Mouse (Mus musculus): ENCODE measurements around the gene Ccdc106.
A peak's percentile ranks its signal among the peaks of the same experiment; 100 is the strongest.
"Not testable (repeated sequence)": the region's sequence is repeated elsewhere in the genome, so short reads cannot be mapped to it uniquely, and the experiment has no call there.

Gene Ccdc106

DNA sequence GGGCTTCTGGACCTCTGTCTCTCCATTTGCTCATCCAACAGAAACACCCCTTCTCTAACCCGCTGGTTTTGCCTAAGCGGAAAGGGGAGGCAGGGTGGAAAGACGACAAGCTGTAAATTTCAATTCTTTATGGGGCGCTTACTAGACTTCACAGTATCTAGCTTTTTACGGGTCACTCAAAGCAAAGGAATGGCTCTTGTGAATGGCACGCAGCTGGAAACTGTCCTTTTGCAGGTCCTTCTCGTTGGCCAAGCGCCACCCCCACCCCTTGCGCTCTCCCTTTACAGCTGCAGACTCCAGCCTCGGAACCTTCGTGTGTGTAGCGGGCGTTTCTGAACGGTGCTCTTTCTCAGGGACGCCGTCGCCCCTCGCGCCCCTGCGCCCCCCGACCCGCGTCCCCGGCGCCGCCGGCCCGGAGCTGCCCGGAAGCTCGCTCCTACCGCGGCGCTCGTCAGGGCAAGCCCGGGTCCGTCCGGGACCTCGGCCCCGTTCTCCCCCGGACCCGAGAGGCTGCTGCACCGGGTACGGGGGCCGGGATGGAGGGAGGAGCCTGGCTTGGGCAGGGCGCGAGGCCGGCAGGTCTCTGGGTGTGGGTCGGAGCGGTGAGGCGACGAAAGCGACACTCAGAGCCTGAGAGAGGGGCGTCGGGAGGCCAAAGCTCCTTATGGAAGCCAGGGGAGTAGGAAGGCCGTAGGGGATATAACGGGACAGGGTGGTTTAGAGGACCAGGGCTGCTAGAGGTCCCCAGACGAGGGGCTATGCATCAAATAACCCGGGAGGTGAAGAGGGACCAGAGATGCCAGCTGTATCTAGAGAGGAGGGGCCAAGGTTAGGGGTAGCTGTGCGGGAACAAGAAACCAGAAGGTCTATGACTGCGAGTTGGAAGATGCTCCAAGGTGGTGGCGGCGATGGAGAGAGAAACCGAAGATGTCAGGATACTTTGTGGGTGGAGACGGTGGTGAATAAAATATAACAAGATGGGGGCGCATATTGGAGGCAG lies 31.1 kb downstream of the Ccdc106 start, which contains the start of gene Zfp580:
Gene Zfp580 (plus strand): TSS at position 346 of the 1,000 bp plus-strand sequence.
- DNase-seq (ENCODE audit: low read depth, low spot score) = peak; percentile 76

DNA sequence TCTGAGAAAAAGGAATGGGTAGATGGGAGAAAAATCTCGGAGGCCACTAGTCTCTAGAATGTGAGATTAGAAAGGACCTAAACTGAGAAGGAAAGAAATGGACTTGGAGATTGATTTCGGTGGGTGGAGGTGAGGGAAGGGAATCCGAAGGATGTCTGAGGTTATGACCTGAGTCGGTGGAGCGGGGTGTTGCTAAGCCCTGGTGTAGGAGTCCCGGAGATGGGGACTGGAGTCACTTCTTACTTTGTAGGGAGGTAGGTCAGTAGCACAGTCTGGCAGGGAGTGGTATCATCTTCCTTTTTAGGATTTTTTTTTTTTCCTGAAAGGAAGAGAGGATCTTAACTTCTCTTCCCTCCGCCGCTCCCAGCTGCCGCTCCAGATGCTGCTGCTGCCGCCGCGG lies 32.1 kb downstream of the Ccdc106 start:
- DNase-seq (ENCODE audit: low read depth, low spot score) = peak; percentile 36

DNA sequence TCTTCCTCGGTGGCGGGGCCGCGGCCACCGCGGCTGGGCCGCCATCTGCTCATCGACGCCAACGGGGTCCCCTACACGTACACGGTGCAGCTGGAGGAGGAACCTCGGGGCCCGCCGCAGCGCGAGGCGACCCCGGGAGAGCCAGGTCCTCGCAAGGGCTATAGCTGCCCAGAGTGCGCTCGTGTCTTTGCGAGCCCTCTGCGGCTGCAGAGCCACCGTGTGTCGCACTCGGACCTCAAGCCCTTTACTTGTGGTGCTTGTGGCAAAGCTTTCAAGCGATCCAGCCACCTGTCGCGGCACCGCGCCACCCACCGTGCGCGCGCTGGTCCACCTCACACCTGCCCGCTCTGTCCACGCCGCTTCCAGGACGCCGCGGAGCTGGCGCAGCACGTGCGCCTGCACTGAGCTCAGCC lies 32.6 kb downstream of the Ccdc106 start:
- DNase-seq (ENCODE audit: low read depth, low spot score) = peak; percentile 35

DNA sequence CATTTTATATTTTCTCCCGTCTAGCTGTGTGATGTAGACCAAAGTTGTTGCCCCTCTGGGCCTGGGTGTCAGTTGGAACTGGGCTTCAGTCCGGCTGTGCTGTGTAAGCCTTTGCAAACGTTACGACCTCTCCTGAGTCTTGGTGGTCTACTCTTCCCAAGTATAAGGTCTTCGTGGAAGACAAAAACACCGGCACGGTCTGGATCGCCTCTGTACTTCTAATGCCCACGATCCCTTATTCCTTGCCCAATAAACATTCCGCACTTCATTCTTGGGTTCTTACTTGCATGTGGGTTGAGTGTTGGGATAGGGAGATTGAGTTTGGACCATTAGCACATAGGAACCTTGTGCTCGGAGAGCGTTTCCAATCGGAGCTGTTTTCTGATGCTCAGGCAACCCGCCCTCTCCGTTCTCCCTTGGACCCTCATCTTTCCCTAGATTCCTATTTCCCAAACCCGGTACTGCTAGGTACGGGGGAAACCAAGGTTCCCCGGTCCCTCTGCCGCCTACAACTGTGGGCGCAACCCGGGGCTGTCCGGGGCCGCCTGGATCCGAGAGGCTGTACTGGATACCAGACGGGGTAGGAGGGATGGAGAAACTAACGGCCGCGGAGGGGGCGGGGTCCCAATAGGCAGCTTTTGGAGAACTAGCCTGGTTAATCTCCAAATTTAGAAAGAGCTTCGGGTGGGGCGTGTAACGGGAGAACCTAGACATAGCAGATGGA lies 33.3 kb downstream of the Ccdc106 start:
- DNase-seq (ENCODE audit: low read depth, low spot score) = no peak

DNA sequence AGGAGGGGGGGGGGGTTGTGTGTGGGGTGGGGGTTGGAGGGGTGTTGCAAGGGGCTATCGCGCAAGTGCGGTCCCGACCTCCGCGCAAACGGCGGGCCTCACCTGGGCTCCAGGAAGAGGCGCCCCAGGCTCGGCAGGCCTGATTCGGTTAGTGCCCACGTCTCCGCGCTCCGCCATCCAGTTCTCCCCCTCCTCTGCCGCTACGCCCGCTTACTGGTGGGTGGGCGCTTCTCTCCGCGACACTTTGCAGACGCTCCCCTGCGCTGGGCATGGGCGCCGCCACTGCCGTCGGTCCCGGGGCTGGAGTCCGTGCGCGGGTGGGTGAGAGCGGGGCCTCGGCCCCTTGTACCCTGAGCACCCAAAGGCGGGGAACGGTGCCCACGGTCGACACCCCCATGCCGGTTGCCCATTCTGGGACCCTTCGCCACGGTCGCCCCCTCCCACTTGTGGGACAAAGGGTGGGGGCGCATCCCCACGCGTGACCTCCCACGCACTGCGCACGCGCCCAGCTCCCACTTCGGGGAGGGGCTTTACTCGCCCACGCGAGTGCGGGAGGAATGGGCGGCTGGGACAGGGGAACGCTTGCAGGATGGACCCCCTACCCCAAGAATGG lies 36.4 kb downstream of the Ccdc106 start:
- no peak for DNase-seq (ENCODE audit: low read depth, low spot score)

DNA sequence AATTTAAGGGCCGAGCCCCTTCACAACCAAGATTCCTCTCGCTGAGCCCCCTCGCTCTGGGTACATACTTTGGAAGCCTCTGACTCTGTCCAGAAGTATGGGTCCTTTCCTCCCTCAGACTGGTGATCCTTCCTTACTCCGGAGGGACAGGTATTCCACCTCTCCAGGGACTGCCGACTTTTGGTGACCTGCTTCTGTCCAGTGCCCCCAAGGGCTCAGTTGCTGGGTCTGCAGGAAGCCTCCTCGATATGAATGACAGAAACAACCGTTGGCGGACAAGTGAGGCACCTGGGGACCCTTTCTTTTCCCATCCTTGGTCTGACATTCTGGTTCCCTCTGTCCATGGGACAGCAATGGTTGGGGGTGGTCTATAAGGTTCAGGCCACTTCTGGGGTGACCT lies 37.0 kb downstream of the Ccdc106 start:
- DNase-seq (ENCODE audit: low read depth, low spot score) = no peak

DNA sequence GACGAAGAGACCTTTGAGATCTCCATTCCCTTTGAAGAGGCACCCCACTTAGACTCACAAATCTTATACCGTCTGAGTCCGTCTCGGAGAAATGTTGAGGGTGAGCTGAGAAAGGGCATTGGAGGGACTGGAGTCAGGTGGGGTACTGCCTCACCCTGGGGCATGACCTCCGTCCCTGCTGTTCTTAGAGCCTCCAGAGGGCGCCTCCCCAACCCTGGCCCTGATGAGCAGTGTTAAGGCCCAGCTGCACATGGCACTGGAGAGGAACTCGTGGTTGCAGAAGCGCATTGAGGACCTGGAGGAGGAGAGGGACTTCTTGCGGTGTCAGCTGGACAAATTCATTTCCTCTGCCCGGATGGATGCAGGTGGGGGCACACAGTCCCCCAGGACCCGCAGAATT lies 37.5 kb downstream of the Ccdc106 start:
- DNase-seq (ENCODE audit: low read depth, low spot score) = peak; percentile 52

DNA sequence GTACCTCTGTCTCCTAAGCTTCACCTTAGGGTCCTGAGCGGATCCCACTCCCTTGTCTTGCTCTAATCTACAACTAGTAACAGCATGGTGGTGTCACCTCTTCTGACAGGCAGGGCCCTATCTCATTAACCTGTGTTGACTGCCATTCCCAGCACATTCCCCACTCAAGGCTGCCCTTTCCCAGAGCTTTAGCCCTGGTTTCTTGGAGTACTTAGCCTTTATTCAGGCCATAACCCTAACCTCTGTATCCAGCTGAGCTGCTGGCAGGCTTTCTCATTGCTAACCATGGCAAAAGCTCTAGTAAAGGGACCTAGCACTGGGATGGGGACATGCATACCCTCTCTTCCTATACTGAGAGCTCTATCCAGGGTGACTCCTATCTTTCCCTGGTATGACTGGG lies 38.3 kb downstream of the Ccdc106 start:
- DNase-seq (ENCODE audit: low read depth, low spot score) = no peak

DNA sequence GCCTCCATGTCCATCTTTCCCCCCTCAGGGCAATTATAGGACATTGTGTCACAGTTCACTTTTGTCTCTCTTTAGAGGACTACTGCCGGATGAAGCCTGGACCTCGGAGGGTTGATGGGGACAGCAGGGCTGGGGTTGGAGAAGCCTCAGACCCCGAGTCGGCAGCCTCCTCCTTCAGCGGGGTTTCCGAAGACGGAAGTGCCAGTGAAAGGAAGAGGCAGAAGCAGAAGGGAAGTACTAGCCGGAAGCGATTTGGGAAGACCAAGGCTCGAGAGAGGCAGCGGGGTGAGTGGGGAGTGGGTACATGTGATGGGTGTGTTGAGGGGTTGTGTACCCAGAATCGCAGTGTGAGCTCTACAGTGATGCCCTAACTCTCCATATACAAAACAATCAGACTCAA lies 39.1 kb downstream of the Ccdc106 start:
- DNase-seq (ENCODE audit: low read depth, low spot score) = no peak

DNA sequence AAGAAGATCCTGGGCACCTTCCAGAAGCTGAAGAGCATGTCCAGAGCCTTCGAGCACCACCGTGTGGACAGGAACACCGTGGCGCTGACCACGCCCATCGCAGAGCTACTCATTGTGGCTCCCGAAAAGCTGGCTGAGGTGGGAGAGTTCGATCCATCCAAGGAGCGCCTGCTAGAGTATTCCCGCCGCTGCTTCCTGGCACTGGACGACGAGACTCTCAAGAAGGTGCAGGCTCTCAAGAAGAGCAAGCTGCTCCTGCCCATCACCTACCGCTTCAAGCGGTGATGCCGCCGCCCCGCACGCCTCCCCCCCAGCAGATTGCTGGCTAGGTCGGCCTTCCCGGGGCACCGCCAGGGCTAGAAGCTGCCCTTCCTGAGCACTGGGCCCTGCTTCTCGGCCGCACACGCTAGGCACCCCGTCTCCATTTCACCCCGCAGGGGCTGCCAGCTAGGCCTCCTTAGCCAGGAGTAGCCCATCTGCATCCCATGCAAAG lies 39.9 kb downstream of the Ccdc106 start:
- peak; percentile 84 for DNase-seq (ENCODE audit: low read depth, low spot score)

DNA sequence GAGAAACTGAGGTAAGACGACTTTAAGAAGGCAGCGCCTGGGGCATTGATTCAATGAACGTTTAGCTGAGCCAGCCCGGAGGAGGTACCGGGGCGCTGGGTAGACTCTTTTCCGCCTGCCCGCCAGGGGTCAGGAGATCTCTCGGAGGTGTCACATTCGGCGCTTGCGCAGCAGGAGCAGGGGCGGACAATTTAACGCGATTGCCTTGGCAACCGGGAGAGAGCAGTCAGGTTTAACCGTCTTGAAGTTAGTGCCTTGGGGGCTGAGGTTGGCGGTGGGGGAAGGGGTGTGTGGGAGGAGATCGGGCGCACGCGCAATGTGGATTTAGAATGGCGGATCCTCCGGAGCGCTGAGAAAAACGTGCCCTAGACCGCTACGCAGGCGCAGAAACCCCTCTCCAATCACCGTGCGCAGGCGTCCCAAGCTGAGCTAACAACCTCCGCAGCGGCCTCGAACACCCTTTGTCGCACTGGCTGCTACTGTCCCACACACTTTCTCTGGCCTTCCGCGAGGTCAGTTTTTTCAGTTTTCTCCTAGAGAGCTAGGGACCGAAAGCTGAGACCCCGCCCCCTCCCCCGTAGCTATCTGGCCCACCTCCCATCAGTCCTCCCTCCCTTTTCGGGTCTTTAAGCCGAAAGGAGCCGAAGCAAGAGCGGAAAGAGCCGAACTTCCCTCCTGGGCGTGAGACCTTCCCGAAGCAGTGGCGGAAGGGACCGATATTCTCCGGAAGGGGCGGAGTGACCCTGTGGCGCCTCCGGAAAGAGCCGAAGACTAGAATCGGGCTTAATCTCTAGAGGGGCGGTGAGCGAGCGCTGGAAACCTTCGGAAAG lies 40.8 kb downstream of the Ccdc106 start:
- peak; percentile 99 for DNase-seq (ENCODE audit: low read depth, low spot score)

DNA sequence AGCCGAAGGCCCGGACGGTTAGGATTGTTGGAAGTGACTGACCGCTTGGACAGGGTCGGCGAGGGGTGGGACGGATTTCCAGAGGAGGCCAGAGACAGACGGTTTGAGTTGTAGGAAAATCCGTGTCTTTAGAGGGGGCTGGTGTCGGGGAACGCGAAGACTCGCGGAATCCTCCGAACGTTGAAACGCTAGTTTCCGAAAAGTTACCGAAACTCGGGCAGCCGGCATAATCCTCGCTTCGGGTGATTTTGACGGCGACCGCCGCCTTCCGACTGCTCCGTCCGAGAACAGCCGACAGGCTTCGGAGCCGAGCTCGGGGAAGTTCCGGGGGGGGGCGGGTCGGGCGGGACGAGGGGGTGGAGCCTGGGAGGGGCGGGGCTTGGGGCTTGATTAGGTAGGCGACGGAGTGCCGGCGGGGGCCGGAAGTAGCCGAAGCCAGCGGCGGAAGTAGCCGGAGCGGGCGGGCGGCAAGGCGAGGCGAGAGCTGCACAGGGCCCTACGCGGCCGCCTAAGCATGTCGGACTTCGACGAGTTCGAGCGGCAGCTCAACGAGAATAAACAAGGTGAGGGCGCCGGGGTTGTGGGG lies 41.5 kb downstream of the Ccdc106 start, which contains the start of gene U2af2:
Gene U2af2 (plus strand): TSS at position 370 of the 586 bp plus-strand sequence.
- DNase-seq (ENCODE audit: low read depth, low spot score) = peak; percentile 96

DNA sequence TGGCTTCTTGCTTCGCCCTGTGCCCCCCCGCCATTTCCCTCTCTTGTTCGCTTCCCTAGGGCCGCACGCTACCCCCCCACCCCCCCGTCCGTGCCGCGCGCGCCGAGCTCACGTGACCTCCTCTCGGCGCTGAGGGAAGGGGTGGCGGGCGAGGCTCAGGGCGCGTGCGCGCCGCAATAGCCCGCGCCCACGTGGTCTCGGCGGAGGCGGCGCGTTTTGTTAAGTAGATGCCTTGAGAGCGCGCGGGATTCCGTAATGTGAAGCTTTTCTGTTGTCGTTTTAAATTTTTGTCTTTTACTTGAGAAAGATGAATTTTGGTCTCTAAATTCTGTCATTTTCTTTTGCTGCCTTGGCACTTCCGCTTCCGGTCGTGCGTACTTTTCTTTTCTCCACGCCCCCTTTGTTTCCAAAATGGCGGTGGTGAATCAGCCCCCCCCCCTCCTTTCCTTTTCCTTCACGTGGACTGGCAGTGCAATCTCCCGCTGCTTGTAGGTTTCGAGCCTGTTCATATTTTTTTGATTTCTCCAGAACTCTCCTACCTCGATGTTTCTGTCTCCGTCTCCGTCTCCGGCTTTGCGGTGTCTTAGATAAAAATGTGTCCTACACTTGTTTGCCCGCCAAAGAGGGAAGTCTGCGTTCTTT lies 42.1 kb downstream of the Ccdc106 start:
- peak; percentile 91 for DNase-seq (ENCODE audit: low read depth, low spot score)

DNA sequence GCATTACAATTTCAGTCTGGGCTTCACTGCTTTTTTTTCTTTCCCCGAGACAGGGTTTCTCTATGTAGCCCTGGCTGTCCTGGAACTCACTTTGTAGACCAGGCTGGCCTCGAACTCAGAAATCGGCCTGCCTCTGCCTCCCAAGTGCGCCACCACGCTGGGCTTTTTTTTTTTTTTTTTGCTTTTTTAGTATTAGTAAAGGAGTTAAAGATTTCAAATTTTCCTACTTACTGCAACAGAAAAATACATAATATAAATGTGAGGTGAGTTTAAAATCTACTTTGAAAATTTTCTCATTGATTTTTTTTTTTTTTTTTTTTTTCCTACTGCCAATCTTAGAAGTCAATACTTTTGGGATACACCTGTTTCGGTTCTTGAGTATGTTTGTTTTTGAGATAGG lies 44.5 kb downstream of the Ccdc106 start:
- no peak for DNase-seq (ENCODE audit: low read depth, low spot score)

DNA sequence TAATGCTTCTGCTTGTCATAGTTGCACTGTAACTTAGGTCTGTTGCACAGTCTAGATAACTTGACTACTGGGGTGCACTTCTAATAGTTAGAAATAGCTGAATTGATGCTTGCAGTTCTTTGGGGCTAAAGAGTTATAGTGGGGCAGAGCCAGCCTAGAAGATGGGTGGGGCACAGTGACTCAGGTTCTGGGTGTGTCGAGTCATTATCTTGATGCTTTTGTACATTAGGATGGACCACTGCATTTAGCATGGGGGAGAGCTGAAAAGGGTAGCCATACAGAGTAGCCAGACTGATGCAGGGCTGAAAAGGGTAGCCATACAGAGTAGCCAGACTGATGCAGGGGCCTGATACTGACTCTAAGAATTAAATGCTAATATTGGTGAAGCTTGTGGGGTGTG lies 53.2 kb downstream of the Ccdc106 start:
- DNase-seq (ENCODE audit: low read depth, low spot score) = no peak

DNA sequence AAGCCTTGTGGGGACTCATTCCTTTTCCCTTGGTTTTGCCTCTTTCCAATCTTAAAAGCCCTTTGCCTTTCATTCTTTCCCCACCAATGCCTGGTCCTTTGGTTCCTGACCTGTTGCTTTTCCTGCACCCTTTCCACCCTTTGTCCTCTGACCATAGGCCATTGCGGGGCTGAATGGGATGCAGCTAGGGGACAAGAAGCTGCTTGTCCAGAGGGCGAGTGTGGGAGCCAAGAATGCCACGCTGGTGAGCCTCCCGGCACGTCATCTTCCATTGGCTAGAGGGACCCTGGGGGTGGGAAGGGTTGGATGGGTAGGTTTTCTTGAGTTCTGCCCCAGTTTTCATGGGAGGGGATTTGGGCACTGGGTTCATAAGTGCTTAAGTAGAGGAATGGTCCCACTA lies 54.6 kb downstream of the Ccdc106 start:
- DNase-seq (ENCODE audit: low read depth, low spot score) = no peak

DNA sequence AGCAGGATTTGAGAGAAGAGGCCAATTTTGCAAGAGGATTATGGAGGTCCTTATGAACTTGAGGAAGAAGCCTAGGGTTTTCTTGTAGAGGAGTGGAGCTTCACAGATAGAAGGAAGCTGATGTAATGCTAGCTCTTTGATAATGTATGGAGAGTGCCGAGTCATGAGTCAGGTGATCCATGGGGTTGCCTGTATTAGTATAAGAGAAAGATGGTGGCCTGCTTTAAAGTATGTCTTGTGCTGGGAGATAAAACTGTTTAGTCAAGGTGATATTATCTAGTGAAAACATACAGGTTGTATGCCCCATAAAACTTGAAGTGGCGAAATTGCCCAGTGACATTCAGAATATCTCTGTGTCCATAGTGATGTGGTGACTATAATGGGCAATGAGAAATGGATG lies 56.6 kb downstream of the Ccdc106 start:
- DNase-seq (ENCODE audit: low read depth, low spot score) = no peak

DNA sequence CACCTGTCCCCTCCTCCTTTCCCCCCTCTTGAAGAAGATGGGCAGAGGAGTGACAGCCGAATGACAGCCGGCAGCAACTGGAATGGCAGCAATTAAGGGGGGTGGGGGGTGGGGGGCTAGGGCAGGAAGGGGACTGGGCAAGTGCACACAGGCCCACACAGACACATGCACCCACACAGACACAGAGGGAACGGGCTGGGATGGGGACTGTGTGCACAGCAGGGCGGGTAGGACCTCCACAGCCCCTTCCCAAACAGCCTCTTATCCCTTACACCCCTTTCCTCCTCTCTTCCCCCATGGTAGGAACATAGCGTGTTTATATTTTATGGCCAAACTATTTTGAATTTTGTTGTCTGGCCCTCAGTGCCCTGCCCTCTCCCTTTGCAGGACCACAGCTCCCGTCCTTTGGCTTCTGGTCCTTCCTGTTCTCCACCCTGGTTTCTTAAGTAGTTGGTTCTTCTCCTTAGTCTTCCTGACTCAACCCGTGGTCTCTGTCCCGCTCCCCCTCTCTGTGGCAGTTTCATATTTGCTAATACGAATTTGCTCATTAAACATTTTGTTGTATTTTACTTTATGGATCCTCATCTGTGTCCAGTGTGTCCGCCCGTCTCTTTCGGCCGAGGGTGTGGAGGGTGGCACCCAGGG lies 59.1 kb downstream of the Ccdc106 start:
- DNase-seq (ENCODE audit: low read depth, low spot score) = not testable (repeated sequence)

DNA sequence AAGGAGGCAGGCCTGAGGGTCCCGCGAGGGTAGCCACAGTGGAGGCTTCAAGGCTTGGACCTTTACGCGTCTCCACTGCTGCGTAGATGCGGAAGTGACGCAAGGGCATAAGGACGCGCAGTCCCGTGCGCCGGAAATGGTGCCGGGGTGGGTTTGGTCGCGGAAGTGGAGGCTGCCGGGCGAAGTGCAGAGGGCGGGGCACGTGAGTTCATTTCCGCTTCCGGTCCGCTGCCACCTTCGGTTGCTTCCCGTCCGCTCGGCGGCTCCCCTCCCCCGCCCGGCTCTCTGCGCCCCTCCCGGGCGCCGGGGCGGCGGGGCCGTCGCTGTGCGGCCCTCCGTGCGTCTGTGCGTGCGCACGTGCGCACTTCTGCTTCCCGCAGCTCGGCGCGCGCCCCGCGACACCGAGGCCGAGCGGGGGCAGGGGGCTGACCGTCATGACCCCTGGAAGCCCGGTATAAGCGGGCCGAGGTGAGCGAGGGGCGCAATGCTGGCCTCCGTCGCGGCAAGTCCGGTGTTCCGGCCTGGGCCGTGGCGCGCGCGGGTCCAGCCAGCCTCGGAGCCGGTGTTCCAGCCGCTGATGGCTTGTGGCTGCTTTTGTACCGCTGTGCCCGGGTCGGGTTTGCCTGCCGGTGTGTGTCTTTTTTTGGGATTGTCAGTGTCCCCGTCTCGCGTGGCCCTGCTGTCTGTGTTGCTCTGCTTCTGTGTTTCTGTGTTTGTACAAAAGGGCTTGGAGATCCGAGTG lies 59.8 kb downstream of the Ccdc106 start, which contains the start of gene Epn1:
Gene Epn1 (plus strand): TSS at position 226 of the 742 bp plus-strand sequence.
- peak; percentile 99 for DNase-seq (ENCODE audit: low read depth, low spot score)

Data from CD4-positive, CD25-positive, alpha-beta regulatory T cell, adult 2 months (primary cell).